Mouse (Mus musculus): Measurements from ENCODE around the gene Alpk1.

DNA sequence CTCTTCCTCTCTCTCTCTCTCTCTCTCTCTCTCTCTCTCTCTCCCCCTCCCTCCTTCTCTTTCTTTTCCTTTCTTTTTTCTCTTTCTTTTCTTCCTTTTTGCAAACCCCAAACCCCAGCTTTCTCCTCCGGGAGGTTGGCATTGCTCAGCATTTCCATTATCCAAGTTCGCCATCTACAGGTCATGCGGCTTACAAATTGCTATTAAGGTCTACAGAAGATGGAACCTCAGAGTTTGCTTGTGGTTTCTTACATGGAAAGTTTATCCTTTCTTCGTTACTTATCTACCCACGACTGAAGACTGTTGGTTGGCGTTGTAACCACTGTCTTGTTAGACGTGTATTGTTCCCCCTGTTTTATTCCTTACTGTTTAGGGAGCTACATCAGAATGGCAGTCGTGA, 21.1 kb downstream of the Alpk1 start:
- TF ChIP-seq CTCF (IDR thresholded peaks at IDR 0.05; ENCODE audit: extremely low read depth, insufficient read depth, insufficient read length, insufficient replicate concordance) = no peak
- TF ChIP-seq POLR2A (IDR thresholded peaks at IDR 0.05; ENCODE audit: low read depth, low read length) = no peak
